Mouse (Mus musculus): ENCODE data around the gene Mex3d. TPM values are rescaled to one million over a fixed set of nuclear protein-coding genes. Genes with fewer than 3 reads are reported as not detected.

The Mex3d gene
- total RNA-seq, 4 experiments from 2014 or later: 18.9 to 20.3 (median 19.6) TPM

GRCm38 (mm10) chr10:80331636-80332524, 55.6 kb downstream of the Mex3d start:
- DNase-seq (ENCODE audit: low spot score in 2 of 2): no peak

- DNase-seq (ENCODE audit: low spot score in 2 of 2): no peak
These were observed 56.6 kb downstream of the Mex3d start for GRCm38 (mm10) chr10:80330888-80331287.

Small RNA genes within 50 kb of the gene (microRNA-seq; reads per million reads assigned to microRNA genes)
- 0 reads per million in 2 experiments for gene Gm22721

Other genes starting within 250 kb of the Mex3d start
- 100 to 1,000 TPM; 306 to 342 (median 330) TPM for gene Atp5d, start 249.0 kb downstream of the Mex3d start, total RNA-seq (2022)
- 100 to 1,000 TPM; 328 to 363 (median 358) TPM for gene Cbarp, start 246.8 kb downstream of the Mex3d start, total RNA-seq (2022)
- gene Midn, start 239.4 kb downstream of the Mex3d start, total RNA-seq (2022): 10 to 100 TPM; 48.5 to 76.4 (median 64.1) TPM
- 100 to 1,000 TPM; 124 to 159 (median 143) TPM for gene Cirbp, start 221.7 kb downstream of the Mex3d start, total RNA-seq (2022)
- gene 1600002K03Rik, start 214.7 kb downstream of the Mex3d start, total RNA-seq (2022): 1 to 10 TPM; 4.1 to 6.0 (median 5.5) TPM
- gene Efna2, start 208.2 kb downstream of the Mex3d start, total RNA-seq (2022): 1 to 10 TPM; 6.8 to 9.1 (median 7.7) TPM
- 10 to 100 TPM; 41.9 to 51.7 (median 44.1) TPM for gene Mum1, start 161.2 kb downstream of the Mex3d start, total RNA-seq (2022)
- 100 to 1,000 TPM; 214 to 225 (median 218) TPM for gene Ndufs7, start 138.5 kb downstream of the Mex3d start, total RNA-seq (2022)
- 10 to 100 TPM; 28.8 to 33.6 (median 31.1) TPM for gene Gamt, start 126.6 kb downstream of the Mex3d start, total RNA-seq (2022)
- gene Dazap1, start 126.2 kb downstream of the Mex3d start, total RNA-seq (2022): 10 to 100 TPM; 76.4 to 90.1 (median 83.5) TPM
- gene Rps15, start 95.2 kb downstream of the Mex3d start, total RNA-seq (2022): 1,000 to 10,000 TPM in 1 of 4 experiments, 100 to 1,000 TPM in 3; 922 to 1,007 (median 961) TPM
- 100 to 1,000 TPM; 107 to 125 (median 116) TPM for gene Apc2, start 91.7 kb downstream of the Mex3d start, total RNA-seq (2022)
- 10 to 100 TPM; 25.7 to 29.0 (median 27.3) TPM for gene 2310011J03Rik, start 67.1 kb downstream of the Mex3d start, total RNA-seq (2022)
- 10 to 100 TPM in 1 of 4 experiments, 1 to 10 TPM in 3; 6.7 to 10.2 (median 8.3) TPM for gene Pcsk4, start 58.2 kb downstream of the Mex3d start, total RNA-seq (2022)
- gene Reep6, start 57.7 kb downstream of the Mex3d start, total RNA-seq (2022): 10 to 100 TPM; 12.0 to 14.8 (median 13.6) TPM
- gene Adamtsl5, start 39.2 kb downstream of the Mex3d start, total RNA-seq (2022): 10 to 100 TPM; 10.7 to 12.1 (median 11.5) TPM
- gene Plk5, start 31.2 kb downstream of the Mex3d start, total RNA-seq (2022): 10 to 100 TPM; 27.8 to 29.4 (median 28.7) TPM
- gene Mbd3, start 11.9 kb upstream of the Mex3d start, total RNA-seq (2022): 100 to 1,000 TPM; 146 to 152 (median 149) TPM
- 100 to 1,000 TPM; 332 to 408 (median 366) TPM for gene Uqcr11, start 19.2 kb upstream of the Mex3d start, total RNA-seq (2022)
- gene Tcf3, start 46.0 kb upstream of the Mex3d start, total RNA-seq (2022): 10 to 100 TPM; 27.7 to 32.6 (median 31.4) TPM
- not detected for gene Onecut3, start 107.2 kb upstream of the Mex3d start, total RNA-seq (2022)
- under 1 TPM in 3 of 4 experiments, not detected in 1; 0.08 to 0.21 (median 0.18) TPM for gene Atp8b3, start 151.5 kb upstream of the Mex3d start, total RNA-seq (2022)
- gene Rexo1, start 173.9 kb upstream of the Mex3d start, total RNA-seq (2022): 10 to 100 TPM; 40.7 to 46.6 (median 44.7) TPM
- 10 to 100 TPM; 53.0 to 65.9 (median 61.2) TPM for gene Klf16, start 189.7 kb upstream of the Mex3d start, total RNA-seq (2022)
- 100 to 1,000 TPM; 157 to 168 (median 166) TPM for gene Abhd17a, start 202.7 kb upstream of the Mex3d start, total RNA-seq (2022)
- gene Scamp4, start 215.2 kb upstream of the Mex3d start, total RNA-seq (2022): 10 to 100 TPM; 38.8 to 46.5 (median 43.1) TPM
- 1 to 10 TPM in 3 of 4 experiments, not detected in 1; 1.3 to 4.1 (median 3.4) TPM for gene Adat3, start 215.2 kb upstream of the Mex3d start, total RNA-seq (2022)
- gene Gm49322, start 218.4 kb upstream of the Mex3d start, total RNA-seq (2022): 1 to 10 TPM; 1.8 to 4.2 (median 3.3) TPM
- 100 to 1,000 TPM; 214 to 250 (median 240) TPM for gene Csnk1g2, start 235.2 kb upstream of the Mex3d start, total RNA-seq (2022)